Mouse (Mus musculus): ENCODE results near the gene Tle6. TPM values are rescaled to one million over a fixed set of nuclear protein-coding genes. Genes with fewer than 3 reads are reported as not detected.

The Tle6 gene
- 10 to 100 TPM; 10.3 to 12.9 TPM for total RNA-seq (2021)
- long read RNA-seq, experiment 1, partial matches to known transcripts, result 2 of 10 reads
- long read RNA-seq, experiment 1, other reads (novel, unspliced or antisense), result 7 of 10 reads
- long read RNA-seq, experiment 2, partial matches to known transcripts, result 0 of 6 reads
- long read RNA-seq, experiment 2, other reads (novel, unspliced or antisense), result 5 of 6 reads

DNA sequence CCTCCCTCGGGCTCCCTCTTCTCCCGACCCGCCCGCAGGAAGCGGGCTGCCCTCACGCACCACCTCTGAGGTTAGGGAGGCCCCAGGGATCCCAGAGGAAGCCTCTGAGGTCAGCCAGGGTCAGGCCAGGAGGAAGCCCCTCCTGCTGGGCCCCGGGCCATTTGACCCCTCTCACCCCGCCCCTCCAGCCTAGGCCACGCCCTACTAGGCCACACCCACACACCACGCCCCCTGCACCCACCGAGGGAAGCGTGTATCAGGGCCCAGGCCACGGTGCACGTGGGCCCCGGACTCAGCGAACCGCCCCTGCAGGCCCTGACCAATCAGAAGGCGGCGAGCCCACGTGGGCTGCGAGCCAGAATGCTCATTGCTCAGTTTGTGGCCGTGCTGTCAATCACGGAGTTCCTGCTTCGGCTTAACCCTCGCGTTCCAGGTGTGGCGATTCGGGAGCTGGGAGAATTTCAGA lies at the start of gene Tle6:
Gene Tle6 (minus strand): TSS at position 336 of the 466 bp plus-strand sequence.
- no peak within 1 kb of the TSS for H3K27ac ChIP-seq
- peak within 1 kb of the TSS; percentile 29 for H3K4me3 ChIP-seq
- intact Hi-C loops (cut with DNase I), result loop anchor here (1.0 kb wide), 1 partner anchor 29 kb away; no protein-coding TSS in a partner anchor
- TF ChIP-seq CTCF (IDR thresholded peaks at IDR 0.05), result no peak
- peak; percentile 92 for DNase-seq (ENCODE audit: extremely low spot score in 1 of 2, low spot score in 2 of 2)

DNA sequence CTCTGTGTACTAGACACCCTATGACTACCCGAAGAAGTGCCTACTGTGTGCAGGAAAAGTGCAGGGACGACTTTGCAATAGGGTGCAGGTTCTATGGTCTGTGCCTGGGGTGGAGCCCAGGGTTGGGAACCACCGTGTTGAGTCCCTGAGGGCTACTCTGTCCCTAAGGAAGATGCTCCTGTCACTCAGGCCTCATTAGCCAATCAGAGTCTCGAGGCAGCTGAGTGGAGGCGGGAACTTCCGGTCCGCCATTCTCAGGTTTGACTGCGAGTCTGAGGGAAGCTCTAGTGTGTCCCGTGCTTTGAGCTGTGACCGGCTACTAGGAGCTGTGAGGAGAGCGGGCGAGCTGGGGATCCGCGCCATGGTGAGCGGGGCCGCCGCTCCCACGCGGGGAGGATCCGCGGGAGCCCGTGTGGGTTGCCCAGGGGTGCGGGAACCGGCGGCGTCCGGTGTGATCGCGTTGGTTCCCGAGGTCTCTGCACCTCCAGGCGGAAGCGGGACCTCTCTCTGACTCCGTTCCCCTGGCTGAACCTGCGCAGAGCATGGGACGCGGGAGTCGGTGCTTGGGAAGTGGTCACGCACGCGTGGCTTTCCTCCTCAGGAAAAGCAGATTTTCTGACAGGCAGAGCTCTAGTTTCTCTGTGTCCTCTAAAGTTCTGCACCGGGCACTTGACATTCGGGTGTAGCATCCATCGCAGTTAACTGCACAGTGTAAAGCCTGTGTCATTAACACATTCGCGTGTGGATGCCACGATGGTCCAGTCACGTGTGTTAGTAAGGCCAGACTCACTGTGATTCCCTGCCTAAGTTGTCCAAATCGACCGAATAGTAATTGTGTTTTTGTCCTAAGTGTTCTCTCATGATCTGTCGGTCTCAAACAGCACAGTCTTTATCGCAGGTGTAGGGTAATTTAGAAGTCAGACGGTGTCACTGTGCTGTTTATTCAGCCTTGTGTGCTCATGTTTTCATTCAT lies 48.2 kb upstream of the Tle6 start, which contains the start of gene Gm10778:
Gene Gm10778 (plus strand): TSS at position 257 of the 973 bp plus-strand sequence.
- intact Hi-C loops (cut with DNase I), result loop anchor here (5.0 to 10.0 kb wide), 2 partner anchors 708 to 976 kb away; partner anchors contain the start of genes 1190007I07Rik and Tdg
- peak within 1 kb of the TSS; percentile 51 for H3K4me3 ChIP-seq
- peak within 1 kb of the TSS; percentile 77 for H3K27ac ChIP-seq
- DNase-seq (ENCODE audit: extremely low spot score in 1 of 2, low spot score in 2 of 2), result peak; percentile 85

DNA sequence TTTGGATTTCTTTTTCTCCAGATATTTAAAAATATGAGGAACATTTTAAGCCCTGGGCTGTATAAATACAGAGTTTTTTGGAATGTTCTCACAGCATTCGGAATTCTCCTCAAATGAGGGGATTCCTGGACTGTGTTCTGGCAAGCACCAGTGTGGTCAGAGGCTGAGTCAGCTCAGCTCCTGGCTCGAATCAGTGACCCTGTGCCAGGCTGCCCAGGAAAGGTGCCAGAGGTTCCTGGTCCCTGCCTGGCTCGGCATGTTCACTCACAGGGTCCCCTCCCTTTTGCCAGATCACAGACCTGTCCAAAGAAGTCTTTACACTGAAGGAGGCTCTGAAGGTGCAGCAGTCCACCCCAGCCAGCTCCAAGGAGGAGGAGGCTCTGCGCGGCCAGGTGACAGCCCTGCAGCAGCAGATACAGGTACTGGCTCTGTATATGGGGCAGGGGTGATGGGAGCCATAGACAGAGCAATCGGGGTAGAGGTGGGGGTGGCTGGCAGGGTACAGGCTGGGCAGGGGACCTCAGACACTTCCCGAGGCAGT lies 45.2 kb upstream of the Tle6 start:
- H3K27ac ChIP-seq, result no peak overlapping the region
- peak; percentile 8 to 10 for DNase-seq (ENCODE audit: extremely low spot score in 1 of 2, low spot score in 2 of 2)
- intact Hi-C loops (cut with DNase I), result loop anchor here (5.0 to 10.0 kb wide), 2 partner anchors 711 to 979 kb away; partner anchors contain the start of genes 1190007I07Rik and Tdg
- TF ChIP-seq CTCF (IDR thresholded peaks at IDR 0.05), result no peak
- no peak overlapping the region for H3K4me3 ChIP-seq

DNA sequence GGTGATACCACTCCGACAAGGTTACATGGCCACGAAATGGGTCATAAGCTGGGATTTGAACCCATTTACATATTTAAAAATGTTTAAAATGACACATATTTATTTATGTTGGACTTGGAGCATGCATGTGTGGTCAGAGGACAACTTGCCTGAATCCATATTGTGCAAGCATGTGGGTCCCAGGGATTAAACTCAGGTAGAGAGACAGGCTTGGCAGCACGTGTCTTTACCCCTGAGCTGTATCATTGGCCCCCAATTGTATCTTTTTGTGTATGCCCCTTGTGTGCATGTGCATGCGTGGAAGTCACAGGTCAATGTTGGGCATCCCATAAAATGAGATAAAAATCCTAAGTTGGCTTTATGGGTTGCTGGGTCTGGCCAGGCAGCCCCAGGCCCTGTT lies 44.5 kb upstream of the Tle6 start:
- no peak overlapping the region for H3K4me3 ChIP-seq

DNA sequence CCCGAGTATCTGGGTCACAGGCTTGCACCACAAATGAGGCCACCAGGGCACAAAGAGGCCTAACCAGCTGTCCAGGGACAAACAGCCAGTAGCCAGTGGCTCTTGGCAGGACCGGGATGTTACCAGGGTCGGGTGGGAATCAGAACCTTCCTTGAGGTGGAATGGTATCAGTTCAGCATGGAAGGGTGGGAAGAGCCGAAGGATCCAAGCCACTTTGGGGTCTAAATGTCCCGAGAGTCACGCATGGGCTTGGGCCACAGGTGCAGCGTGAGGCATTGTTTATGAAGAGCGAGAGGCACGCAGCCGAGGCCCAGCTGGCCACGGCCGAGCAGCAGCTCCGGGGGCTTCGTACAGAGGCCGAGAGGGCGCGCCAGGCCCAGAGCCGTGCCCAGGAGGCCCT lies 43.8 kb upstream of the Tle6 start:
- peak; percentile 11 for DNase-seq (ENCODE audit: extremely low spot score in 1 of 2, low spot score in 2 of 2)

More for the DNA sequence above, 44.5 kb upstream of the Tle6 start:
- intact Hi-C loops (cut with DNase I), result loop anchor here (5.0 to 10.0 kb wide), 2 partner anchors 712 to 979 kb away; partner anchors contain the start of genes 1190007I07Rik and Tdg
- peak in 1 of 2 experiments; percentile 5 for DNase-seq (ENCODE audit: extremely low spot score in 1 of 2, low spot score in 2 of 2)
- TF ChIP-seq CTCF (IDR thresholded peaks at IDR 0.05), result no peak
- no peak overlapping the region for H3K27ac ChIP-seq

DNA sequence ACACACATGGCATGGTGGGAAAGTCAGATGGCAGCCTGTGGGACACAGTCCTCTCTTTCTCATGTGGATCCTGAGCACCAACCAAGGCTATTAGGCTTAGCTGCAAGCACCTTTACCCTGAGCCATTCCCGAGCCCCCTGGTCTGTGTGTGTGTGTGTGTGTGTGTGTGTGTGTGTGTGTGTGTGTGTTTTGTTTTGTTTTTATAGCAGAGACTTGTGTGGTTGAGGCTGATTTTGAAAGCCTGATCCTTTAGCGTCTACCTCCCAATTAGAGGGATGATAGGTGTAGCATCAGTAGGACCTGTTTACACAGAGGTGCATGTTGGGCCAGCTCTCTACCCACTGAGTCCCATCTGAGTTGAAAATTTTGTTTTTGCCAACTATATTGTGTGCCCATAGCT lies 43.3 kb upstream of the Tle6 start:
- intact Hi-C loops (cut with DNase I), result loop anchor here (5.0 to 10.0 kb wide), 2 partner anchors 528 to 981 kb away; partner anchors contain the start of genes 1190007I07Rik and Tdg
- DNase-seq (ENCODE audit: extremely low spot score in 1 of 2, low spot score in 2 of 2), result no peak
- Histone ChIP-seq H3K27ac (peak overlapping the region; percentile 99), H3K4me3 (peak overlapping the region; percentile 95)
- no peak for TF ChIP-seq CTCF (IDR thresholded peaks at IDR 0.05)

More for the DNA sequence above, 43.8 kb upstream of the Tle6 start:
- intact Hi-C loops (cut with DNase I), result loop anchor here (5.0 to 10.0 kb wide), 3 partner anchors 528 to 980 kb away; partner anchors contain the start of genes 1190007I07Rik and Tdg
- no peak overlapping the region; the same call in none of the 2 replicates for H3K4me3 ChIP-seq
- no peak for TF ChIP-seq CTCF (IDR thresholded peaks at IDR 0.05)
- H3K27ac ChIP-seq, result no peak overlapping the region

DNA sequence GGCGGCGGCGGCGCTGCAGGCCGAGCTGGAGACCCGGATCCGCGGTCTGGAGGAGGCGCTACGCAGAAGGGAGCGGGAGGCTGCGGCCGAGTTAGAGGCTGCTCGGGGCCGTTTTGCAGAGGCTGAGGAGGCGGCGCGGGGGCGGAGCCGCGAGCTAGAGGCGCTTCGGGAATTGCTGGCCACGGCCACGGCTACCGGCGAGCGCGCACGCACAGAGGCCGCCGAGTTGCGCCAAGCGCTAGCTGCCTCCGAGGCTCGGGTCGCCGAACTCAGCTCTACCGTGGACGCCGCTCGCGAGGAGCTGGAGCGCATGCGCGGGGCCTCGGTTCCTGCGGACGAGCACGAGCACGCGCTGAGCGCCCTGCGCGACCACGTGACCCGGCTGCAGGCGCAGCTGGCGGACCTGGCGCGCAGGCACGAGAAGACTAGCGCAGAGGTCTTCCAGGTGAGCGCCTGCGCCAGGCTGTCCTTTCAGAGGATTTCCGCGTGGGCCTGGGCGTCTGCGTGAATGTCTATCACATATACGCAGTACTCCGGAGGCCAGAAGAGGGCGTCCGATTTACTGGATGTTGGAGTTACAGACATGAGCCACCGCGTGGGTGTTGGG lies 42.7 kb upstream of the Tle6 start:
- intact Hi-C loops (cut with DNase I), result loop anchor here (5.0 to 10.0 kb wide), 2 partner anchors 529 to 981 kb away; partner anchors contain the start of genes 1190007I07Rik and Tdg
- peak; percentile 96 to 97 for DNase-seq (ENCODE audit: extremely low spot score in 1 of 2, low spot score in 2 of 2)
- peak overlapping the region; percentile 99 for H3K27ac ChIP-seq
- H3K4me3 ChIP-seq, result peak overlapping the region; percentile 95
- peak; percentile 54 for TF ChIP-seq CTCF (IDR thresholded peaks at IDR 0.05)

DNA sequence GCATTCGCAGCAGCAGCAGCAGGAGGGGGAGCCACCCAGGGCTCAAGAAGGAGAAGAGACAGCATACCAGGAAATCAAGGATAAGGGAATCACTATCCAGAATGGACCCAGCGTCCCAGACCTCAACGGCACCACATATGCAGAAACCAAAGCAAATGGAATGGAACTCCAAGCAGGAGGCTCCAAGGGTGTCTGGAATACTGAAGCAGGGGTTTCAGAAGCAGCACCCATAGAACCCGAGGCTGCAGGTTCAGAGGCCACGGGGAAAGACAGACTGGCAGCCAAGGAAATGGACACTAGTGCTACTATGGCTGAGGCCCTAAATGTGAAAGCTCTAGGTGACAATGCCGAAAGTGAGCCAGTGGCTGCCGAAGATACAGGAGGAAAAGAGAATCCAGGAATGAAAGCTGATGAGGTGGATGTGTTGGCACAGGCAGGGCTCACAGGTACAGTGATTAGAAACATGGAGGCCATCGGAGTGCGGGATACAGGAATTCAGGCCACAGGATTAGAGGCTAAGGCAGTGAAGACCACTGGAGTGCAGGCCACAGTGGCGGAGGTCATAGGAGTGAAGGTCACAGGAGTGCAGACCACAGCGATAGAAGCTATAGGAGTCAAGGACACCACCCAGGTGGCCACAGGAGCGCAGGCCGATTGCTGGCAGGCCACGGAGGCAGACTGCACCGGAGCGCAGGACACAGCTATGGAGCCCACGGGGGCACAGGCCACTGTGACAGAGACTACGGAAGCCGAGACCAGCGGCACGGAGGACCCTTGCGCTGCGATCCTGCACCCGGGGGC lies 42.0 kb upstream of the Tle6 start:
- DNase-seq (ENCODE audit: extremely low spot score in 1 of 2, low spot score in 2 of 2), result no peak
- TF ChIP-seq CTCF (IDR thresholded peaks at IDR 0.05), result no peak
- intact Hi-C loops (cut with DNase I), result loop anchor here (5.0 to 10.0 kb wide), 2 partner anchors 529 to 982 kb away; partner anchors contain the start of genes 1190007I07Rik and Tdg

DNA sequence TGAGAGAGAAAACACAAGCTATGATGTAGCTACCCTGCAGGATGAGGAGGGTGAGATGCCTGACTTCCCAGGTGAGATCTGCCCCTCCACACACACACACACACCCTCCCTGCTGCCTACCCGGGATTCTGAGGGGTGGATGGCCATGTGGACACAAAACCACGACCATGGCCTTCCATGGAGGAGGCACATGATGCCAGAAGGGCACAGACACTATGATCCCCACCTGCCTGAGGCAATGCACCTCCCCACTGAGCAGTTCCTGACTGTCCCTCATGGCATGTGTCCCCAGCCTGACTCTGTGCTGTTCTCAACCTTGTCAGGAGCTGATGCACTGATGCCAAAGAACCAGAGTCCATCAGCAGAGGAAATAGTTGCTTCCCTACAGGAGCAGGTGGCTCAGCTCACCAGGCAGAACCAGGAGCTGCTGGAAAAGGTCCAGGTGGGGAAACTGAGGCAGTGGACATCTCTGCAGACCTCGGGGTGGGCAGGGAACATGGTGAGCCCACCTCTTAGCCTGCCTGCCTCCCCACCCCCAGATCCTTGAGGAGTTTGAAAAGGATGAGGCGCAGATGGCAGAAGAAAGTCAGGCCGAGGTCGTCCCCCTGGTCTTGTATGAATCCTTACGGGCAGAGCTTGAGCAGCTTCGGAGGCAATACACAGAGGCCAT lies 41.2 kb upstream of the Tle6 start:
- H3K4me3 ChIP-seq, result peak overlapping the region; percentile 95
- intact Hi-C loops (cut with DNase I), result loop anchor here (5.0 to 10.0 kb wide), 2 partner anchors 530 to 983 kb away; partner anchors contain the start of genes 1190007I07Rik and Tdg

More for the DNA sequence above, 42.0 kb upstream of the Tle6 start:
- Histone ChIP-seq H3K4me3 (peak overlapping the region; percentile 95), H3K27ac (peak overlapping the region; percentile 99)

More for the DNA sequence above, 41.2 kb upstream of the Tle6 start:
- no peak for TF ChIP-seq CTCF (IDR thresholded peaks at IDR 0.05)
- H3K27ac ChIP-seq, result peak overlapping the region; percentile 99; the same call in 1 of the 2 replicates
- no peak for DNase-seq (ENCODE audit: extremely low spot score in 1 of 2, low spot score in 2 of 2)

All from left cerebral cortex, adult 2 months (tissue).